Mouse (Mus musculus) spleen, postnatal 14 days (tissue): ENCODE data around the gene Gm8994.
"Not testable (repeated sequence)": the region's sequence is repeated elsewhere in the genome, so short reads cannot be mapped to it uniquely, and the experiment has no call there.

Experiments
- DNase-seq, 2 experiments: peaks; one replicate each; pipeline ENCODE4 v3.0.0; 2021 to 2022; ENCODE audit warnings: low spot score in 2 of 2

Gm8994 gene

DNA sequence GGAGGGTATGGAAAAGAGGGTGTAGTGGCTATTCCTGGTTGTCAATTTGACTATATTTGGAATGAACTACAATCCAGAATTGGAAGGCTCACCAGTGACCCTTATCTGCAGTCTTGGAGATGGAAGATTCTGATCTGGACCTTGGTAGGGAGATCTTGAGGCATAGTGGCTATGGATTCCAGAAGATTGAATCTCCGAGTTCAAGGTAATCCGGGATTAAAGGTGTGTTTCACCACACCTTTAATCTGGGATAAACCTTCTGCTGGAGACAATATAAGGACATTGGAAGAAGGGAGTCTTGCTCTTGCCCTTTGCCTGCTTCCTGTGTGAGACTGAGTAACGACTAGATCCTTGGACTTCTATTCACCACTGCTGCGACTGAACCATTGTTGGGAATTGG, at the start of gene Gm8994:
Gene Gm8994 (plus strand): TSS at position 301 of the 400 bp plus-strand sequence.
- not testable (repeated sequence) for DNase-seq

DNA sequence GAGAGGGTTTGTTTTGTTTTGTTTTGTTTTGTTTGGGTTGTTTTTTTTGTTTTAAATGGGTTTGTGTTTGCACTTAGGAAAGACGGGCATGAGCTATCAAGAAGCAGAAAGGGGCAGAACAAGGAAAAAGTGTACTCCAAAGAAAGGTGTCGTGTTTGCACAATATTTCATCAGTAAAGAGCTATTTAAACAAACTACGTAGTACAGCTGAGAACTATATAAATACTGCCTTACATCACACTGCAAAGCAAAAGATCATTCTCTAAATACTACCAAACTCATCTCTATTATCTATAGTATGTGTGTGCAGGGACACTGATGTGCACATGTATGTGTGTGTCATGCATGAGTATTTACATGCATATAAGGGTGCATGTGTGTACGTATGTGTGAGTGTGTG, 49.7 kb upstream of the Gm8994 start:
- DNase-seq, result no peak

DNA sequence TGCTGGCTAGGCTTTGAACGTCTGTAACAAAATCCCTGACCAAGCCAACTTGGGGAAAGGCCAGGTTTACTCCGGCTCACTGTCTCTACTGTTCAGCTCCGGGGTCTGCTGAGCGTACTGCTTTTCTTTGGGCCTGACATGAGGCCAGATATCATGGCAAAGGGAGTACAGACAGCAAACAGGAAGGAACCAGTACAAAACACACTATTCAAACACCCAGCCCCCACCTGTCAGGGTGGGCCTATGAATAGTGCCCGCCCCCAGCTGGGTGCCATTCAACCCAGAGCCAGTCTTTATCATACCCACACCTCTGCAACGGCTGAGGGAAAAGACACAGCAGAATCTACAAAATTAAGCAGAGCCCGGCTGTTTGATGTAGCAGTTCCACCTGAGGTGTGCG, 42.8 kb upstream of the Gm8994 start:
- no peak for DNase-seq

DNA sequence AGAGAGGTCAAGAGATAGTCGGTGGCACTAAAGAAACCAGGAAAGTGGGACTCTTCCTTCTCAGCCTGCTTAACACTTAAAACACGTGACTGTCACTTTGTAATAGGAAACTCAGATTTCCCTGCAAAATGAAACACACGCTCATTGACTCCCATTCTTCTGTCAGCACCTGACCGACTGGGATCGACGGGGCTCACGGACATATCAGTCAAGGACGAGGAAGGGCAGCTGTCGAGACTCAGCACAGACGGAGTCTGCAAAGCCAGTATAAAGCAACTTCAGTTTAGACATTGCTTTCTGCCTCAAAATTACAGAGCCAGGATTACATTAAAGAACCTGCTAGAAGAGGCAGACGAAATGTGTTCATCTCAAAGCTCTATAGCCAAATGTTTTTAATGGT, 41.2 kb upstream of the Gm8994 start:
- DNase-seq, result no peak

DNA sequence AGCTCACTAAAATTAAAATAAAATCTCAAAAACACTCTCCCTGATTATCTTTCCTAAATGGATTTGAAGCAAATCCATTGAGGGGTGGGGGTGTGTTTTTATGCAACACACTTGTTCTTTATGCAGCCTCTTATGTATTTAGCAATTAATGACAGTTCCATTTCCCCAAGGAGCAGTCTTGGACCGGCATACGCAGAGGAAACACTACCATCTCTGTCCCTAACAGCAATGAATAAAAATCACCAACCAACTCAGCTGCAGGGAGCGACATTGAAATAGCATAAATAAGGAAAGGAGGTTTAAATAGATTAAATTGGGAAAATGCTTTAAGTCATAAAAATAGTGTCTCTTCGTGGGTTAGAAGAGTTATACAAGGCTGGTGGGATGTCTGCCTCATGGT, 40.8 kb upstream of the Gm8994 start:
- DNase-seq, result no peak

DNA sequence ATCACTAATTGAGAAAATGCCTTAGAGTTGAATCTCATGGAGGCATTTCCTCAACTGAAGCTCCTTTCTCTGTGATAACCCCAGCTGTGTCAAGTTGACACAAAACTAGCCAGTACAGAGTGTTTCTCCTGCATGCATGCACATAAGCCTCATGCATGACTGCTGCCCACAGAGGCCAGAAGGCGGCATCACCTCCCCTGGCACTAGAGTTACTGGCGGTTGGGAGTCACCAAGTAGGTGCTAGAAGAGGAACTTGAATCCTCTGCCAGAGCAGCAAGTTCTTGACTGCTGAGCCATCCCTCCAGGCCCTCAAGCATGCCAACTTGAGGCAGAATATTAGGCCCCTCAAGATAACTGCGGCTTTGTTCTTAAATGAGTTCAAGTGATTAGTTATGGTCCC, 35.9 kb upstream of the Gm8994 start:
- DNase-seq, result no peak

DNA sequence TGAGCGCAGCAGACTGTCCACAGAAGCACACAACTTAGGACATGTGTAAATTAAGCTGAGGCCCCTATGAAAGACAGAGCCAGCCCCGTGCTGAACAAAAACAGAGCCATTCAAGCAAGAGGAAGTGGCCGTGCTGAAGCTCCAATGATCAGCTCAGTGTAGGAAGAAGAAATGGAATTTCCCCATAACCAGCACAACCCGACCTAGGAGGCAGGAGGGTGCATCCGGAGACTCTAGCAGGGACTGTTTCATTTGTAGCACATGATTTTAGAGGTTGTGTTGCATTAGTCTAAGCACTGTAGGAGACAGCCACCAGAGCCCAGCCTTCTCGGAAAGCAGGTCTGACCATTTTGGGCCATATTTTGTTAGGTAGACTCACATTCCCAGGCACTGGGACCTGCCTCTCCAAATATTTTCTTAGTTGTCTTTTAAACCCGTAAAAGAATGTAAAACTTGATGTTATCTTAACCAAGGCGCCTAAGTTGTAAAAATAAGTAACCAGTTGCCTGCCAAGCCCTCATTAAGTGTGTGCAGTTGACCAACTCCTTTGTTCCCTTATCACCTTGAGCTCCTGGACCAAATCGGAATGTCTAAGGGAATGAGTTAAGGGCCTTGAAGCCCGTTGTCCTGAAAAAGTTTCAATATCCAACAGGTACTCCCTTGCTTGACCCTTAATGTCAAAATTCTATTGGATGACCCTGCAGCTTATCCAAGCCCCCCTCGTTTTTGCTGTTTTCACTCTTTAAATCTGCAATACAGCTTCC, 35.2 kb upstream of the Gm8994 start:
- no peak for DNase-seq

DNA sequence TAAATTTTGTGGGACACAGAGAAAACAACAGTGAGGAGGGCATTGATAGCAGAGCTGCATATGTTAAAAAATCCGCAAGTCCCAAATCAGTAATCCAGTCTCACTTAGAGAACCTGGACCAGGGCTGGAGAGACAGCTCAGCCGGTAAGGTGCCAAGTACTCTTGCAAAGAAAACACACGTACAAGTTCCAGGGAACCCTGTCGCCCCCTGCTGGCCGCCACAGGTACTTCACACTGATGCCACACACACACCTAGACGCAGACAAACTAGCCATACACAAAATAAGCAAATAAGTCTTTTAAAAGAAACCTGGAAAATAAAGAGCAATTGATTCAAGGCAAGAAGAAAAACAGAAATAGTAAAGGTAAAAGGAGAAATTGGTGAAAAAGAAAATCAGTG, 33.6 kb upstream of the Gm8994 start:
- DNase-seq, result no peak

DNA sequence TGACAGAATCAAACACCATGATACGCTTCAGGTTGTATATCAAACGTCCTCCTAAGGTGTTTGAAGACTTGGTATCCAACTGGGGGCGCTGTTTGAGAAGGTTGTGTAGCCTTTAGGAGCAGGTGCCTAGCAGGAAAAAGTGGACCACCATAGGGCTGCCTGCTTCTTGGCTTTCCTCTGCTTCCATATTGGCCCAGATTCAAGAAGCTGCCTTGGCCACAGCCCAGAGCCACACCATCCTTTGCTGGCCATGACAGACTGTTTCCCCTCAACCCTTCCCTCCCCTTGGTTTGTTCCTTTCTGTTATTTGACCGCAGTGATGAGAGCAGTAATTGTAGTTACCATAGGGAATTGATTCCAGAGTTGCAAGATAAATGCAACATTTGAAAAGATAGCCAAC, 31.5 kb upstream of the Gm8994 start:
- no peak for DNase-seq

DNA sequence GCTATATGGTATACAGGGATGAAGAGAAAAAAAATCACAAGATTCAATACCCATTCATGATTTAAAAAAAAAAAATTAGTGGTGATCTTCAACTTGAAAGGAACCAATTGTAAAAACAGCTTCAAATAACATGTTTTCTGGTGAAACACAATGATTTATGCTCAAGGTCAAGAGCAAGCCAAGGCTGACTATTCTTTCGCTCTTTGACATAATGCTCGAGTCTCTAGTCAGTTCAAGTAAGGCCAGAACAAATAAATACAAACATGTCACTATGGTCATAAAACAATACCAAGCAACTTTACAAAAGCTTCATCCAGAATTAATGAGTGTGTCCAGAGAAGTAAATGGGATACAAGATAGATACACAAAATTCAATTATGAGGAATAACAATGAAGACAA, 31.1 kb upstream of the Gm8994 start:
- DNase-seq, result no peak

DNA sequence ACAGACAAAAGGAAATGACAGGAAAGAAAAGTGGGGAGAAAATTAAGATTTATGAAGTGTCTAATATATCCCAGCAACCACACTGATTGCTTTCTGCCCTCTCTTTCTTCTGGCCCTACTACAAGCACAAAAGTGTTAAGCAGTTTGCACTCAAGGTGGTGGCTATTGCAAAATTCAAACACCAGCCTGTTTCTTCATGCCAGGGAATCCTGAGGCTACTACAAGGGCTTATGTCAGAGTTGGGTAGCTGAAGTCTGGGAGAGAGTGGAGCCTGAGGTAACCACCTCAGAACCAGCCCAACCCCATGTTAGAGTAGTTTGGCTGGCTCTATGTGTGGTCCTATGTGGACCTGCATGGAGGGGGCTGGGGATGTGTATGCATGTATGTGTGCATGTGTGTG, 23.8 kb upstream of the Gm8994 start:
- DNase-seq, result no peak

DNA sequence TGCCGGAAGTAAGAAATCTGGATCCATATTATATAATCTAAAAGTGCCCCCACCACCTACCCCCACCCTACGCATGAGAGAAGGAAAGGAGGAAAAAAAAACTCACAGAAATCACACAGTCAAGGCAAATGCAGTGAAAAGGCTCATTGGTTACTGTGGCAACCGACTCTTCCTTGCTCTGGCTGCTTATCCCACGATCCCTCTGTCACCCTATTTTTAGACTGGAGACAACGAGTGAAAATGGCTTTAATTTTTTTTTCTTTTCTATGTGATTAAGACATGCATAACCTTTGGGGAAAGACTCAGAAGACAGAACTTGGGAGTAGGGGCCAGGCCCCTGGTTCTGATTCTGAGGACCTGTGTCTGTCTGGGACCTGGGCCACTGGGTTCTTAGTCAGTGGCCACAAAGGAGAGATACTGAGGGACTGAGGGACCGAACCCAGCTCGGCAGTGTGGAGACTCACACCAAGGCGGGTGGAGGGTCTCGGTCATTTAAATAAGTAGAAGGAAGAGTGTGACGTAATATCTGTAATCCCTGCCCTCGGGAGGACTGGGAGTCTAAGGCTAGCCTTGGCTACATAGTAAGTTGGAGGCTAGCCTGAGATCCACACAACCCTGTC, 22.9 kb upstream of the Gm8994 start:
- DNase-seq, result no peak

DNA sequence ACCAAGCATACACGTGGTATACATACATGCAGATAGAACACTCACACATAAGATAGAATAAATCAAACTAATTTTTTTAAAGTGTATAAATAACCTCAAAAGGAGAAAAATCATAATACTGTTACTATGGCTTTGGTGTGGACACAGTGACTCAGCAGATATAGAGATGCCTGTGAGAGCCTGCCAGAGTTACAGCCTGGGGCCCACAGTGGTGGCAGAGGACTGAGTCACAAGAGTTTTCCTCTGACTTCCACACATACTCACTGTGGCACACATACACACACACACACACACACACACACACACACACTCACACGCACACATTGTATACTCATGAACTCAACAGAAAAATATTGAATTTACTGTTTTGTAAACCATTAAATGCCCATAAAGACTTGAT, 17.9 kb upstream of the Gm8994 start:
- no peak for DNase-seq

DNA sequence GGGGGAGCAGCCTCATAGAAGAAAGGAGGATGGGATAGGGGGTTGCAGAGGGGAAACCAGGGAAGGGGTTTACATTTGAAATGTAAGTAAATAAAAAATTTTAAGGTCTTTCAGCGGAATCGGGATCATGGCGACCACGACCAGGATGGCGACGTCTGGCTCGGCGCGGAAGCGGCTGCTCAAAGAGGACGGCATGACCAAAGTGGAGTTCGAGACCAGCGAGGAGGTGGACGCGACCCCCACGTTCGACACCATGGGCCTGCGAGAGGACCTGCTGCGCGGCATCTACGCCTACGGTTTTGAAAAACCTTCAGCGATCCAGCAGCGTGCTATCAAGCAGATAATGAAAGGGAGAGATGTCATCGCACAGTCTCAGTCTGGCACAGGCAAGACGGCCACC, 1.1 kb downstream of the Gm8994 start:
- not testable (repeated sequence) for DNase-seq

DNA sequence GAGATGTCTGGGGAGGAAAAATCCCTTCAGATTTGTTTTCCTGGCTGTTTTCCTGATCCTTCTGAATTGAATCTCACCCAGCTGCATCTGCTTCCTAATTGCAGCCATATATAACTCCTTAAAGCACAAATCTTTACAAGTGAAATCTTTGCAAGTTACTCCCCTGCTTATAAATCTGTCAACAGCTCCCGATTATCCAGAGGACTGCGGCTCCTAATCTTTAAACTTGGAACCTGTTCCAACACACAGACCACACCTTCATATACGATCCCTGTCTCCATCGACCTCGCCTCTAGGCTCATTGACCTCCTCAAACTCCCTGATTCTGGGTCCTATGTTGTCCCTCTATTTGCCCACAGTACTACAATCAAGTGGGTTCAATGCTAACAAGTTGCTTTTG, 13.3 kb downstream of the Gm8994 start:
- no peak for DNase-seq

DNA sequence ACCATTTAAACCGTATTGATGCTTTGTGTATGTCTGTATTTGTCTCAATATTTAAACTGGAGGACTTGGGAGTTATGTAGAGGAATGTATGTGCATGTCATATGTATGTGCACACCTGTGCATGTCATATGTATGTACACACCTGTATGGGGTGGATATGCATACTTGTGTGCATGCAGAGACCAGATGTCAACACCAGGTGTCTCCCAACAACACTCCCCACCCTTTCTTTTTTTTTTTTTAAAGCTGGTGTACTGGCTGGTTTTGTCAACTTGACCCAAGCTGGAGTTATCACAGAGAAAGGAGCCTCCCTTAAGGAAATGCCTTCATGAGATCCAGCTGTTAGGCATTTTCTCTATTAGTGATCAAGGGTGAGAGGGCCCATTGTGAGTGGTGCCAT, 13.8 kb downstream of the Gm8994 start:
- DNase-seq, result no peak

DNA sequence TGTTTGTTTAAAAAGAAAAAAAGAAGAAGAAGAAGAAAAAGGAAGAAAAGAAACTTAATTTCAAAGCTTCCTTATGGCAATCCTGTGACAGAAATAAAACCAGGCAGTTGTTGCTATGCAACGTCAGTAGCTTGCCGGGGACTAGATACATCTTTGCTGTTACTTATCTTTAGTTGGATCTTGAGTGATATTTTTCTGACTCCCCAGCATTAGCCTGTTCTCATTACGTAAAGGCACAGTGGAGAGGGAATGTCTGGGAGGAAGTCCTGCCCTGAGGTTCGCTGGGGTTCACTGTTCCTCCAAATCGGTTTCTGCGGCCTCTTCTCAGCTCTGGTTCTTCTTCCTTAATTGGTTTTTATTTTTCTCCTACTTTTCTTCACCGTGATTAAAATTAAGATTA, 16.5 kb downstream of the Gm8994 start:
- no peak for DNase-seq

DNA sequence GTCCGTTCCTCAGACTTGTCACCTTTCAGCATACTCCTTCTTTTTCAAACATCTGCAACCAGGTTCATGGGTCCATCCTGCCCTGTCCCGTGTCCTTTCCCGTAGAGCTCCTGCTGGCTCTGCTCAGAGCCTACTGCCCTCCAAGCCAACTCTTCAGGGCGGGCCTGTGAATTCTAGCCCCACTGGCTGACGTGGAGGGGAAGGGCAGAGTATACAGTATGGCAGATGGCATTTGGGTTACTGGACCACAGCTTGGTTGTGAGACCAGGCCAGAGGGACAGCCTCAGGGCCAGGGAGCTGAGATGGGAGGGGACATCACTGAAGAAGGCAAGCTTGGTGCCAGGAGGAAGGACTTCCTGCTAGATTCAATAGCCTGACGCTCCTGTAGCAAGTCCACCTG, 17.7 kb downstream of the Gm8994 start:
- DNase-seq, result no peak

DNA sequence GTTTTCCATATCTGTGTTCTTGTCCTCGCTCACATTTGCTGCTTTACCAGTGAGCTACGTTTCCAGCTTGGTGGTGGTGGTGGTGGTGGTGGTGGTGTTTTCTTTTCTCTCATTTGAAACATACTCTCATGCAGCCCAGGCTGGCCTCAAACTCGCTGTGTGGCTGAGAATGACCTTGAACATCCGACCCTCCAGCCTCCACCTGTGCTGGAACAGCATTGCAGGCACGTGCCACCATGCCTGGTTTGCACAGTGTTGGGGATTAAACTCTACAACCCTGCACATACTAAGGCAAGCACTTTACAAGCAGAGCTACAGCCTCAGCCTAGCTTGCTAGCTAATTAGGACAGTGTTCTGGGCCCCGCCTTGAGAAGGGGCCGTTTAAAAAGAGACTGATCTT, 18.3 kb downstream of the Gm8994 start:
- DNase-seq, result no peak

DNA sequence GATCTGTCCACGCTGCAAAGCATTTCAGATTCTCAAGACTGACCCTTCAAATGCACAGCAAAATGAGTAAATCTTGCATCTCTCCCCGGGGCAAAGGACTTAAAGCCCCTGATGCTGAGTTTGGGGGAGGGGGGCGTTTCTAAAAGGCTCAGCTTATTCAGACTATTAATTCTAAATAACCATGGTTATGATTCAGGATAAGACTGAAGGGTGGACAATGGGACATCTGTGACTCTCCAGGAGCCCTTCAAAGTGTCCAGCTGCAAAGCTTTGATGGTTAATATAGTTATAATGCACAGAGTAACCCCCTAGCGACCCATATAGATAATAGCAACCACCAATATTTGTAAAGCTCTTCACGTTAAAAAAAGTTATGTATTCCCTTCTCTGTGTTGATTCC, 19.7 kb downstream of the Gm8994 start:
- DNase-seq, result no peak

DNA sequence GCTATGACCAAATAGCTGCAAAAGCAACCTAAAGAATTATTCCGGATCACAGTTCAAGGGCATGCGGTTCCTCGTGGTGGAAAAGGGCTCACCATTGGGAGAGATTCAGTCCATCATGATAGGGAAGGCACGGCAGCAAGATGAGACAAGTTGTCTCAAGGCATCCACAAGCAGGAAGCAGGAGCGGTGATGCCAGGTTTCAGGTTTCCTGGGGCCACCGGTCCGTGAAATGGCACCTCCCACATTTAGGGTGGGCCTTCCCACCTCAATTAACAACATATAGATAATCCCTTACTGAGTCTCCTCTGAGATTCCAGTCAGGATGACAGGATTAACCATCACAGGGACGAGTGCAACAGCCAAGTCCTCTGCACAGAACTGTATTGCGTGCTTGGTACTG, 20.3 kb downstream of the Gm8994 start:
- no peak for DNase-seq

DNA sequence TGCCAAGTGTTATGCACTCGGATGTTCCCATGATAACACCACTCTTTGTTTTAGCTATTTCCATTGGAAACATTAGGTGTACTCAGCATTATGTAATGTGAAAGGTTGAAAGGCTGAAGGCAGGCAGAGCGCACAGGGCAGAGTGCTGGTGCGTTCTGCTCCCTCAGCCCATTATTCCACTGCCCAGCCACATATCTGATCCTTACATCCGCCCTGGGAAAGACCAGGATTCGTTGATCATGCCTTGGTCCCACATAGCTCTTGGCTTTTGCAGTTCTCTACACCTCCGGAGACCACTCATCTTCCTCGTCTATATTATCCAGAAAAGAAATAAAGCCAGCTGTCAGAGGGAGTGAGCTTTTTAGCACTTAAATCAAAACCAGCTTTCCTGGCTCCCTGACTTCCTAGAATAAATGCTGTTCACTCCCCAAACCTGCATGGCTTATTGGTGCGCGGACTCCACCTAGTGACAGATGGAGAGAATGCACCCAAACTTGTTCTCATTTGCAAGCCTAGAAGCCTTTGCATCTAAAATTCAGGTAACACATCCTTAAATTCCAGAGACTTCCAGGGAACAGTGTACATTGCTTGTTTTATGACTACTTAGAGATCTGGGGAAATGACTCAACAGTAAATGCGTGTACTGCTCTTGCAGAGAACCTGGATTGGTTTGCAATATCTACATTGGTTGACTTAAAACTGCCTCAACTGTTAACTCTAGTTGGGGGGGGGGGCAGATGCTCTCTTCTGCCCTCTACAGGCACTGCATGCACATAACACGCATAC, 26.3 kb downstream of the Gm8994 start:
- DNase-seq, result no peak

DNA sequence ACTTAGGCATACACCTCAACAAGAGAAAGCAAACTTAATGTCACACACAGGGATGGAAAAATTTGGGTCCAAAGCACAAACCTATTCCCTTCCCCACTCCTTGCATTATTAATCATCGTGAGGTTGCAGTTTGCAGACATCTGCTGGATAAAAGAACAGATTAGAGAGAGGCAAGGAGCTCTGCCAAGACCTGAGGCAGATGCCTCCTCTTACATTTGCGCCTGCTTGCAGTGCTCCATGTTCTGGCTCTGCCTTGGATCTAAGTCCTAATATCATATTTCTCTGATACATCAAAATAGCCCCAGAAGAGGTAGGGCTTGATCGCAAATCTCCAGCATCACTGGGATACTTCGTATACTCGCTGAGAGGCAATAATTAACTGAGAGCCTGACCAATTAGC, 31.1 kb downstream of the Gm8994 start:
- no peak for DNase-seq
